Mouse (Mus musculus) mouse embryonic stem cell (cell line): ENCODE measurements around the gene Ap3s2.

Experiments
- in situ Hi-C, 2 experiments: fragments of 300-500 bp; cut with MboI; formaldehyde crosslinking; loops; 1 replicate in 1 of 2; 3 replicates in 1 of 2; pipeline ENCODE4 v1.14.3; 2019 to 2020; ENCODE audit warnings: low sequenced_read_pairs in 2 of 2, low pct_unique_long_range_greater_than_20kb in 1 of 2, mixed read lengths in 1 of 2; ENCODE audit not compliant: unreplicated experiment in 1 of 2

Ap3s2 gene

DNA sequence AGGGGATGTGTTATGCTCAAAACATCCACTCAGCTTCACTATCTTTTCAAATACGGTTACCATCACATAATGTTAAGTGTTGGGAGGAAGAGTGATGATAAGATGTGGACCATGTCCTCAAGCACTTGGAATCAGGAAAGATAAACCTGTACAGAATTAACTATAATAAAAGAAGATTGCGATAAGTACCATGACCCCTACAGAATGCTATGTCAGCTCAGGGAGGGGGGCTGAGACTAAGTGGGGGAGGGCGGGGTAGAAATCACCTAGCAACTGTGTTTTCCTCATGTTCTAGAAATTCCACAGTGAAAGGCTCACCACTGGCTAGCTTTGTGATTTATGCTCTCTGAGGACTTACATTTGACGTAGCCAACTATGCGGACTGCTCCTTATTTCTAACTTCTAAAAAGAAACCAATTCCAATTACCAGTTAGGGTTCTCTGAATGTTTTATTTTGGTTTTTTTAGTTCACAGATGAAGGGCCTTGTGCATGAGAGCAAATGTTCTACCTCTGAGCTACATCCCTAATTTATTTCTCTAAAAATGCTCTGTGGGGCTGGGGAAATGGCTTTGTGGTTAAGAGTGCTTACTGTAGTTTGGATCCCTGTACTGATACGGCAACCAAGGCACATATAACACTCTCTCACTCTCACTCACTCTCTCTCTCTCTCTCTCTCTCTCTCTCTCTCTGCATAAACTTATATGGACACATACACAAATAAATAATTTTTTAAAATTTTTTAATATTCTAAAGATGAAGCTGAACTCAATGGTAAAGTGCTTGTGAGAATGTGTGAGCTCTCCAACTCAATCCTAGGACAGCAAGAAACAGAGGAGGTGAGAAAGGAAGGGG is 27.6 kb downstream of the Ap3s2 start:
- in situ Hi-C loops = no loop called here

- in situ Hi-C loops = no loop called here
Measured at GRCm38 (mm10) chr7:79890436-79891221, 29.8 kb downstream of the Ap3s2 start.

- in situ Hi-C loops = no loop called here
Measured at GRCm38 (mm10) chr7:79888603-79889002, 31.8 kb downstream of the Ap3s2 start.

DNA sequence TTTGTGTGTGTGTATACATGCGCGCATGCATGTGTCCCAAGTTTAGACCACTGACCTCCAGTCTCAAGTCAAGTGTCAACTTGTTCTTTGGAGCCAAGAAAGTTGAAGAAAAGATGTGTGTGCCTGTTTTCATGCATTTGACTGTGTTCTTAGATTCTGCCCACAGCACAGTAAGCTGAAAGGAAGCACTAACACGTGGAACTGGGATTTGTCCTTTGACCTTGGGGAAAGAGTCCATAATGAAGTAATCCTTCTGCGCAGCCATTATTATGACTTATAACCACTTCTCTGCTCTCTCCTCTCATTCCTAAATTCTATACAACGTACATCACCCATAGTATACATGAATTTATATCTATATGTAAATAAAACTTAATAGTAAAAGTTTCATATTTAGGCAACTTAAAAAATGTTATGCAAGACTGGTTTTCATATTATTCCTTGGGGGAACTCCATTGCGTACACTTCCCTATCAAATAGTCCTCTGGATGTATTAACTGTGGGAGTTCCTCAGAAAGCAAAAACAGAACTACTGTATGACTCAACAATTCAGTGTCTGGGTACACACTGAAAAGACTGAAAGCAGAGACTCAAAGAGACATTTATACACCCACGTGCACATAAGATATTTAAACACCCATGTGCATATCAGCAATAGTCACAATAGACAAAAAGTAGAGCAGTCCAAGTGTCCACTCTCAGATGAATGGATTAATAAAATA is 36.7 kb downstream of the Ap3s2 start:
- in situ Hi-C loops = no loop called here

DNA sequence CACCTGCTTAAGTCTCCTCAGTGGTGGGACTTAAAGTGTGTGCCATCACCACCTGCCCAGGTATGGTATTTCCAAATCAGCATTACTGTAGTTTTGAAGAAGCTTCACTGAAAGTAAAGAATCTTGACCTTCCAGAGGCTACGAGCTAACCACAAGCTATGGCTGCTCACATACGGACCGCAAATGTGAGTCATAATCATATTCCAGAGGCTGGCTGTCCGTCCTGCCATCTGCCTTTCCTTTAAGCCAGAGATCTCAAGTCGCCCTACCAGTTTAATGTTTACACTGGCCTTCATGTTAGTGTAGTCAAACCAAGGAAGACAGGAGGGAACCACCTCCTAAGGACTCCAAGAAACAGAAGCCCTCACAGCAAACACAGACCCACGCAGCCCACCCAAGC is 38.5 kb downstream of the Ap3s2 start:
- in situ Hi-C loops = no loop called here

GRCm38 (mm10) chr7:79880998-79881397 is 39.5 kb downstream of the Ap3s2 start:
- in situ Hi-C loops = no loop called here

DNA sequence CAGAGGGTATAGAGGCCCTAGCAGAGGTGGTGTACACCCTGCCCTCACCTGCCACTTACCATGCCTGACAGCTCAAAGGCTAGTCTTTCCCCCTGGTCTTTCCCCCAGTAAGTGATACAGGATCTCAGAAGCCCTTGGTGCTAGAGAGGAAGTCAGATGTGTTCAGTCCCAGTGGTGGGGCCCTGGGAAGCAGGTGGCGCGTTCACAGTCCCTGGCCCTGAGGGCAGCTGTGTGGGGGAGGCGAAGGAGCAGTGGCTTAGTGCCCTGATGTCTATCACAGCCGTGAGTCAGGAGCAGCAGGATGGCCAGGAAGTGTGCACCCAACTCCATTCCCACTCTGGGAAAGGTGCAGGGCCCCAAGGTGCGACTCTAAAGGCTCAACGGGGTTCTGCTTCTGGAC is 40.4 kb downstream of the Ap3s2 start:
- in situ Hi-C loops = no loop called here

DNA sequence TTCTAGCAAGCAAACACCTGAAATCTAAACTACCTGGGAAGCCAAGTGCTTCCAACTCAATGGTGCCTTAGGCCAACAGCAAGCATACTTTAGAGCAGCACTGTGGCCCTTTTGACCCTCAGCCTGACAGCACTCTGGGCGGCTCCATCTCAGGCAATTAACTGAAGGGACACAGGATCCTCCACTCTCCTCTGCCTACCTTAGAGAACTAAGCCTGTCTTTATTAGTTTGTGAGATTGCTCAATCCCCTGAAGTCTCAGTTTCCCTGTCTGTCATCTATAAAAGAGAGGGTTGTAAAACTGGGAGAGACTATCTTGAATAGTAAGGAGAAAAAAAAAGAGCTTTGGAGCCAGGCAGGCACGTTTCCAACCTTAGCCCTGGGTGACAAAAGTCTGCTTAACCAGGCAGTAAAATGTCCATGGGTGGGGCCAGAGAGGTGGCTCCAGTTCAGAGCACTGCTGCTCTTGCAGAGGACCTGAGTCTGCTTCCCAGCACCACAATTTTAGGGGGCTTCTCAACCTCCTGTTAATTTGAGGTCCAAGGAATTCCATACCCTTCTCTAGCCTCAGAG is 41.9 kb downstream of the Ap3s2 start:
- in situ Hi-C loops = no loop called here

- in situ Hi-C loops = no loop called here
Measured at GRCm38 (mm10) chr7:79873407-79873806, 47.0 kb downstream of the Ap3s2 start.

GRCm38 (mm10) chr7:79871797-79872345 is 48.6 kb downstream of the Ap3s2 start:
- in situ Hi-C loops = no loop called here

- in situ Hi-C loops = no loop called here
Measured at GRCm38 (mm10) chr7:79869072-79869719, 51.3 kb downstream of the Ap3s2 start.

GRCm38 (mm10) chr7:79868475-79868874 is 52.0 kb downstream of the Ap3s2 start:
- in situ Hi-C loops = no loop called here

- in situ Hi-C loops = no loop called here
Measured at GRCm38 (mm10) chr7:79867861-79868260, 52.6 kb downstream of the Ap3s2 start.

GRCm38 (mm10) chr7:79866294-79867000 is 54.0 kb downstream of the Ap3s2 start:
- in situ Hi-C loops = no loop called here

DNA sequence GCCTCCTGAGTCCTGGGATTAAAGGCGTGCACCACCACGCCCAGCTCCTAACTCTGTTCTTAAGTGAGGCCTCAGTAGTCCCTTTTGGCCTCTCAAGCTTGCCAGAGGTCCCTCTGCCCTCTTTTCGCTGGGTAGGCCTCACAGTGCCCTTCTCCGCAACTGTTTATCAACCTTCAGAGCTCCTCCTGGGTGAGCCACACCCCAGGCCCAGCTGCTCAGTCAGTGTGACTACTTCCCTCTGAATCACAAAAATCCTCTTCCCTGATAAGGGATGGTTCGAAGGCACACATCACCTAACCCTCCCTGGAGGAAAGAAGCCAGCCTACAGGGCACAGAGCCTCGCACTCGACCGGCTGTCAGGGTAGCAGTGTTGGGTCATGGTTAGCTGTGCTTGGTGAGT is 58.7 kb downstream of the Ap3s2 start:
- in situ Hi-C loops = no loop called here

DNA sequence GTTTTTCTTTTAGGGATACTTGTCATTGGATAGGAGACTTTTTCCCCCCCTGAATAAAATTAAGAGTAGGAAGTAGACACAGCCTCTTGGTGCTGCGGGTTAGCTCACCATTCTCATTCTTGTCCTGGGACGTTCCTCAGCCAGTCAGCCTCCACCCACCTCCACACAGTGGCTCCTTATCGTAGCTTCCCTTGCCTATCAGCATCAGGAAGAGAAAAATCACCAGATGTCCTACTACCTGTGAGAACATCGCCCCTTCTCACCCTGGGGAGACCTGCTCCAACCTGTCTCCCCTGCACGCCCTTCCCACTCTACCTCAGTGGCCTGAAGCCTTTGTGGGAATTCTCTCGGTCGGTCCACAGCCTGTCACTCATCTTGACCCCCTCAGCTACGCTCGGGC is 59.6 kb downstream of the Ap3s2 start, which contains the start of gene Anpep:
TSS of gene Anpep (minus strand) at position 249 of the 400 bp plus-strand sequence.
- in situ Hi-C loops = no loop called here

DNA sequence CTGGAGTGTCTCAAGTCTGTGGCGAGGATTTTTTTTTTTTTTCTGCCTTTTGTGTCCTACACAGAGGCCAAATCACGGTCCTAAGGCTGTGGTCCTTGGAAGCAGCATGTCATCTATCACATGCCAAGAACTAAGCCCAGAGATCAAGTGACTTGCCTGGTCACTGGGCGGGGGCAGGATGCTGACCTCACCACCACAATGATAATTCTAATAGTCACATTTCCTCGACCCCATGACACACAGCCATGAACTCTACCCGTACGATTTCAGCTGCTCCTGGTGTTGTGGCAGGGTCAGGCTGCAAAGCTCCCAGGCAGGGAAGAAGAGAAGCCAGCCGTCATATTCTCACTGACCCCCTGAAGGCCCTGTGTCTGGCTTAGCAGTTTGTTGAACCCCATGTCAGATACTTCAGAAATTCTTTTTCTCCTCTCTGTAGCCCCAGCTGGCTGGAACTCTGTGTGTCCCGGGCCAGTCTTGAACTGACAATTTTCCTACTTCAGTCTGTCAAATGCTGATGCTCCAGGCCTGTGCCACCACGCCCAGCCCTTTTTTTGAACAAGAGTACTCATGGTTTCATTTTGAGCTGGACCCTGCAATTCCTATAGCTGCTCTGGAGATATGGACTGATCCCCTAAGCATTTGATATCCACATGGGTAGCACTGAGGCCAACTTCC is 61.4 kb downstream of the Ap3s2 start:
- in situ Hi-C loops = no loop called here
